Mouse (Mus musculus): Measurements from ENCODE around the gene Gatad2b.

Gatad2b gene

DNA sequence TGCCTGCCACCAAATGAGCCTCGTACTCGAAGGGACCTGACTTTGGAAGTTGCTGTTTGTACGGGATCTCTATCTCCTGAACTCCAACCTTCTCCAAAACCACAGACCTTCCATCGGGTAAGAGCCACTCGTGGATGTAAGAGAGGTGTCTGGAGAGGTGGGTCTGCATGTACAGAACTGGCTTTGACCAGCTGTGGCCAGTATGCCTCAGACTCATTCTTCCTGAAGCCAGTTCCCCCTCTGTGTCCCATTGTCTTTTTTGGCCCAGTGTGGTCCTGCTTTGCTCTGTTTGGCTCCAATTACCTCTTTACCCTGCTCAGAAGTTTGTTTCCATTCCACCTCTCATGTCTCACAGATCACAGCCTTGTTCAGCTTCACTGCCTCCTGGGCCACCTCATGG lies 85.5 kb downstream of the Gatad2b start:
- no peak for DNase-seq (ENCODE audit: low read depth, low spot score)

GRCm38 (mm10) chr3:90381727-90382126 lies 88.7 kb downstream of the Gatad2b start:
- DNase-seq (ENCODE audit: low read depth, low spot score), result no peak

DNA sequence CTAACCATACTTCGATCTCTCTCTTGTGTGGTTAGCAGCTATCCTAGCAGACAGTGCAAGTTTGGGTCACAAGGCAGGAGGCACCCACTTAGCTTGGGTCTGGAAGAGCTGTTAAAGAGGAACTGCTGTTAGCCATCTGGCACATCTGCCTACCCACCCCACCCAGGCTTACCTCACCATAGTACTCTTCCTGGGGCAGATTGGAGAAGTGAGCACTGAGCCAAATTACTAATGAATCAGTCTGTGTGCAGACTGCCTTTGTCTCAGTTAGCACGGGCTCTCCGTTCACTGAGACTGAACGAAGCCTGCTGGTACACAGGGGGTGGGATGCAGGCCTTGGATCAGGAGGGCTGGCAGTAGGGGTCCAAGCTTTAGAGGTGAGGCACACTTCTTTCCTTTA lies 90.7 kb downstream of the Gatad2b start:
- peak; percentile 45 for DNase-seq (ENCODE audit: low read depth, low spot score)

DNA sequence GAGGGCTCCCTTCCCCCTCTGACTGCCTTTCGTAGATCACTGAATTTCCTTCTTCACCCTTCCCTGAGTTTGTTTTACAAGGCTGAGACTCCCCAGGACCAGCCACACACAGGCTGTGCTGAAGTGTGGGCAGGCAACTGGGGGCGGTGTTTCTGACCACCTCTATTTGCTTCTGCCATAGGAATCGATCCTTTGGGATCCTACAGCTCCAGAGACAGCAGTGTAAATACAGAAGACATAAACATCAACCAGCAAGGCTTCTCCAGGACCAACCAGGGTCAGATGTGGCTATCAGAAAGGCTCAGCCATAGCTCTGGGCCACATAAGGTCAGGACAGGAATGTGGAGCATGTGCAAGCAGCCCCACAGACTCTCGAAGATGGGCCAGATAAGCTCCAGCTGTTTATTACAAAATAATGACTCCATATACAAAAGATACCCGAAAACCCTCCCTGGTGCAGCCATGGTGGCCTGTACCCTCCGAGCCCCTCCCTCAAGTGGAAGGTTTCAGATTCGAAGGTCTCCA lies 91.9 kb downstream of the Gatad2b start:
- DNase-seq (ENCODE audit: low read depth, low spot score), result no peak

- no peak for DNase-seq (ENCODE audit: low read depth, low spot score)
Observed at GRCm38 (mm10) chr3:90386817-90387216, 93.8 kb downstream of the Gatad2b start.

DNA sequence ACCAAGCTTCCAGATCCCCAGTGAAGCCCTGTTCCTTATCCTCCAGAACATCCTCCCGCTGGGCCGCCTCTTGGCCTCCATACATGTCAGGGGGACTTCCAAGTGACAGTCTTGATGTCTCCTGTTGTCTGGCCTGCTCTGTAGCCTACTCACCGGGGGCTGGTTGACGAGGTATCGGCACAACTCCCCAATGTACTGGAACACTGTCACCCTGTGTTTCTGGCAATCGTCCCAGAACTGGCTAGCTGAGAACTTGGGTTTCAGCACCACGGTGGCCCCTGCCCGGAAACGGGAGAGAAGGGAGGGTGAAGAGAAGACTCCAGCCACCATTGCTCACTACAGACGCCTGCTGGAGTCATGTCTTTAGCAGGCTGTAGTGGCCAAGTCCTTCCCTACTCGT lies 94.5 kb downstream of the Gatad2b start:
- peak; percentile 56 for DNase-seq (ENCODE audit: low read depth, low spot score)

DNA sequence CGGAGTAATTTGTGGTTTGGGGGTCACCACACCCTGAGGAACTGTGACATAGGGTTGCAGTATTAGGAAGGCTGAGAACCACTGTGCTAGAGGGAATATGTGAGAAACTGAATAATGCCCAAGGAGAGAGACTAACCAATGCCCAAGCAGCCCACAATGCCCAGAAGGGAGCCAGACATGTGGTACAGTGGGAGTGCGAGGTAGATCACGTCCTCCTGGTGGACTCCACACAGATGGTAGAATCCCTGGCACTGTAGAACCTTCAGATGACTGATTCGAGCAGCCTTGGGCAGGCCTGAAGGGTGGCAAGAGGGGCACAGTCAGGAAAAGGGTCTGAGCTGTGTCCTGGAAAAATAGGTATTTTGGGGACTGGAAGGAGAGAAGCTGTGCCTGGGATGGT lies 95.2 kb downstream of the Gatad2b start:
- no peak for DNase-seq (ENCODE audit: low read depth, low spot score)

DNA sequence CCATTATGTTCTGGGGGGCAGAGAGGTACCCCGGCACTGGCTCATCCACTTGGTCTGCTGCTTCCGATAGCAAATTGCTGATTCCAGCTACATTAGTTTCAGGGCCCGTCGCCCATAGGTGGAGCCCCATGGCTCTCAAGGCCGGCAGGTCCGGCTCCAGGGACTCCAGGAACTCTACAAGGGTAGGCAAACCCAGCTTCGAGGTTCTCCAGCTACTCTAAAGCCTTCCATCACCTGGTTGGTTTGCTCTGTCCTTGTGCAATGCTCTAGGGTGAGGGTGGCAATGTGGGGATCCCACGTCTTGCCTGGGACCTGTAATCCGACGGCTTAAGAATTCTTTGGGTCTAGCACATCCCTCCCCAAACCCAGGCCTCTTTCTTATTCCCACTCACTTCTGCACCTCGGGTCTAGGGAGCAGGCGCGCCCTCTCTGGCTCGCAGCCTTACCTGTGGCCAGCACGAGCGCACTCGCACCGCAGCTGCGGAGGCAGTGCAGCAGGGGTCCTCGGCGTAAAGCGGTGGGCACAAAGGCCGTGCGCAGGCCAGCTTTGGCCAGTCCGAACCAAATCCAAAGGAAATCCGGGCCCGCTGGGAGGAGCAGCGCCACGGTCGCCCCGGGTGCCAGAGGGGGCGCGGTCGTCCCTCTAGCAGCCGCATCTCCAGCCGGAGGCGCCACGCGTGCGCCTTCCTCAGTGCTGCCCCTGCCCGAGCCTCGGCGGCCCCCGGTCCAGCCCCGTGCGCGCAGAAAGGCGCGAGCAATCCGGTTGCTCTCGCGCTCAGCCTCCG lies 95.9 kb downstream of the Gatad2b start:
- DNase-seq (ENCODE audit: low read depth, low spot score), result peak; percentile 51

GRCm38 (mm10) chr3:90389511-90390490 lies 96.8 kb downstream of the Gatad2b start, which contains the start of gene Slc27a3:
Gene Slc27a3, minus strand, starts transcription at chr3:90389938.
- DNase-seq (ENCODE audit: low read depth, low spot score), result peak; percentile 50

DNA sequence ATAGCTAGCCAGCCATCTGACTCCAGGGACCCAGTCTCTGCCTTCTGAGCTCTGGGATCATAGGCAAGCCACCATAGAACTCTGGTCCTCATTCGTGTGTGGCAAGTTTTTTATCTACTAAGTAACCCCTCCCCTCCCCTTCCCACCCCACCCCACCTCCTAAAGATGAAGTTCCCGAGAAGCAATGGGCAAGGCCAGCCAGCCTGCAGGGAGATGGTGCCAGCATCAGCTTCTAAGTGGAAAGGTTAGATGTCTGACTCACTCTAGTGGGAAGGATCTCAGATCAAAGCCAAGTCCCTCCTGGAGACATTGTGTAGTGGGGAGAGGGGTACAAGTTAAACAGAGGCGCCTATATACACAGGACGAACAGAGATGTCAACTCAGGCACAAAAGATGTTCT lies 98.0 kb downstream of the Gatad2b start:
- no peak for DNase-seq (ENCODE audit: low read depth, low spot score)

DNA sequence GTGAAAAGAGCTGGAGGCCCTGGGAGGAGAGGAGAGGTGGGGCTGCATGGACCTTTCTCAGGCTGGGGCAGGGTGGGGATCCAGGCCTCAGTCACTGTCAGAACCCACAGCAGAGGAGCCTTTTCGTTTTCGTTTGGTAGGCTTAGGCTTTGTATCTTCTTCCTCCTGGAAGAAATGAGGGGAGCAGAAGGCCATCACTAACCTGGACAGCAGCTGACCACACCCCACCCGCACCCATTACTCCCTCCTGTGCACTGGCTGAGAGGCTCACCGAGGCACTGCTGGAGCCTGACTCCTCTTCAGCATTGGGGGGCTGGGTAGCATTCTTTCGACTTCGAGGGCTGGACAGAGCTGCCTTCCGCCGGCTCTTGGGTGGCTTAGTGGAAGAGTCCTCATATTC lies 99.0 kb downstream of the Gatad2b start:
- no peak for DNase-seq (ENCODE audit: low read depth, low spot score)

DNA sequence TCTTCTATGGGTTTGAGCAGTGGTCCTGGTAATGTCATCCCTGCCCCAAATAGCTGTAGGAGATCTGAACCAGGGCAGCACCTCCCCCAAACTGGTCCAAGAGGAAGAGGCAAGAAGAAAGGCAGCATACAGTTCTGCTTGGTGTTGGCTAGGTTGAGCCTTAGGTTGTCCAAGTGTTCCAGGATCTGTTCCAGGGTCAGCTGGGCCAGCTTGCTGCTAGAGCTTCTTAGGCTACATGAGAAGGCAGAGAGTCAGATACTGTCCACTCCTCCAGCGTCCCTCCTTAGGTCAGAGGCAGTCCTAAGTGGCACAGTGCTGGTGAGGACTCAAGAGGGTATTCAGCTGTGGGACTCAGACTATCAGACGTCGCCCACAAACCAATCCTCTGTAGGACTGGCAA lies 99.7 kb downstream of the Gatad2b start:
- DNase-seq (ENCODE audit: low read depth, low spot score), result no peak

DNA sequence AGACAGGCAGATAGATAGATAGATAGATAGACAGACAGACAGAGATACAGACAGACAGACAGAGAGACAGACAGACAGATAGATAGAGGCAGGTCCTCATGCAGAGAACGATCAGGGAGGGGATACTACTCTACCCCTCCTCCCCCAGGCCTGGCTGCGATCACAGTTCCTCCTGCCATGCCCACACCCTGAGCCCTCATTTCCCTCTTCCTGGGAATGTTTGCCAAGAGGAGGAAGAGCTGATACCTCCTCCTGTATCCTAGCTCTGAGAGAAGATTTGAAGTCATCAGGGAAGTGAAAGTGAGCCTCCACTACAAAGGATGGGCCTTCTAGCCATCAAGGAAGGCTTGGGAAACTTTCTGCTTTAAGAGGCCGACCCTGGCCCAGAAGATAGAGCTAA lies 102.7 kb downstream of the Gatad2b start:
- no peak for DNase-seq (ENCODE audit: low read depth, low spot score)

GRCm38 (mm10) chr3:90400993-90401392 lies 108.0 kb downstream of the Gatad2b start:
- no peak for DNase-seq (ENCODE audit: low read depth, low spot score)

- DNase-seq (ENCODE audit: low read depth, low spot score), result no peak
Observed at GRCm38 (mm10) chr3:90404121-90404520, 111.1 kb downstream of the Gatad2b start.

DNA sequence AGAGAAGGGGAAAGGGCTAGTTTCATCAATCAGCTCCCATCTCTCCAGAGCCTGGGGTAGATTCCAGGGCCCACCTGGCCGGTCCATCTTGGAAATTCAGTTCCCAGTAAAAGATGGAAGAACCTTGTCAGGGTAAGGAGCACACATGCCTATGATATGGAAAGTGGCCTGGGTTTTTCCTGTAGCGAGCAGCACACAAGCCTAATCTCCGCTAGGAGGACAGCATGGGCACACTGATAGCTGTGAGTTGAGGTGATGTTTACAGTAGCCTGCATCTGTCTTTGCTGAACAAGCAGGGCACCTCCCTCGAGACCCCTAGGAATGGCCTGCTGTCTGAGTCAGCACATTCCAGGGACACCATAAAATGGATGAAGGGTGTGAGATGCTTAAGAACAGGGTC lies 111.6 kb downstream of the Gatad2b start:
- DNase-seq (ENCODE audit: low read depth, low spot score), result no peak

- DNase-seq (ENCODE audit: low read depth, low spot score), result no peak
Observed at GRCm38 (mm10) chr3:90406414-90406813, 113.4 kb downstream of the Gatad2b start.

GRCm38 (mm10) chr3:90408721-90409120 lies 115.7 kb downstream of the Gatad2b start:
- DNase-seq (ENCODE audit: low read depth, low spot score), result no peak

DNA sequence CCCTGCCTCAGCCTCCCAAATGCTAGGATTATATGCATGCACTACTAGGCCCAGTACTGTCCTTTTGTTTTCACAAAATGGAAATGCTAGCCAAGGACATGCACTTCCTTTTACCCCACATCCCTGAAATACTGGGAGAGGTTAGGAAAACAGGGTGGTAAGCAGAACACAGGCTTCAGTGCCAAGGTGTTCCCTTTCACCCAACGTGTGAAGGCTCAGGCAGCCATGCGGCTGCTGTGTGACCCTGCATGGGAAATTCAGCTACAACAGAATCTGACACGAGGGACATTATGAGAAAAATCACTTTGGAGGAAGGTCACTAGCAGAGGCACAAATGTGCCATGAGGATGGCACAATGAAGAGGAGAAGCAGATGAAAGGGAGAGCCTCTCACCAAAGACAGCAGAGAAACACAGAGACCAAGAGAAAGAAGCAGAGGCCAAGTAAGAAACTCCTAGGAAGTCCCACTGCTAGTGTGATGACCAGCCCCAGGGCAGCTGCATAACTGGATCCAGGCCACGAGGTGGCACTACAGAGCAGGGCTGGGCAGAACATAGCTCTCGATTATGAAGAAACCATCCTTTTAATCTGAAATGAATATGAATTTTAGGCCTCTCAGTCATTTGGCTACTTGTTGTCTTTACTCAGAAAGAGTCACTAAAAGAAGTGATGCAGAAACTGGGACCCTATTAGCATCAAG lies 119.5 kb downstream of the Gatad2b start:
- peak; percentile 68 for DNase-seq (ENCODE audit: low read depth, low spot score)

- DNase-seq (ENCODE audit: low read depth, low spot score), result no peak
Observed at GRCm38 (mm10) chr3:90413011-90413396, 120.0 kb downstream of the Gatad2b start.
